Mouse (Mus musculus): Measurements from ENCODE around the gene Ppp1r1b.
"Not testable (repeated sequence)": the region's sequence is repeated elsewhere in the genome, so short reads cannot be mapped to it uniquely, and the experiment has no call there.

Ppp1r1b gene

GRCm38 (mm10) chr11:98369337-98369736, 21.1 kb downstream of the Ppp1r1b start:
- in situ Hi-C loops (cut with MboI, MseI): no loop called here

GRCm38 (mm10) chr11:98370588-98370987, 22.4 kb downstream of the Ppp1r1b start:
- in situ Hi-C loops (cut with MboI, MseI): no loop called here

DNA sequence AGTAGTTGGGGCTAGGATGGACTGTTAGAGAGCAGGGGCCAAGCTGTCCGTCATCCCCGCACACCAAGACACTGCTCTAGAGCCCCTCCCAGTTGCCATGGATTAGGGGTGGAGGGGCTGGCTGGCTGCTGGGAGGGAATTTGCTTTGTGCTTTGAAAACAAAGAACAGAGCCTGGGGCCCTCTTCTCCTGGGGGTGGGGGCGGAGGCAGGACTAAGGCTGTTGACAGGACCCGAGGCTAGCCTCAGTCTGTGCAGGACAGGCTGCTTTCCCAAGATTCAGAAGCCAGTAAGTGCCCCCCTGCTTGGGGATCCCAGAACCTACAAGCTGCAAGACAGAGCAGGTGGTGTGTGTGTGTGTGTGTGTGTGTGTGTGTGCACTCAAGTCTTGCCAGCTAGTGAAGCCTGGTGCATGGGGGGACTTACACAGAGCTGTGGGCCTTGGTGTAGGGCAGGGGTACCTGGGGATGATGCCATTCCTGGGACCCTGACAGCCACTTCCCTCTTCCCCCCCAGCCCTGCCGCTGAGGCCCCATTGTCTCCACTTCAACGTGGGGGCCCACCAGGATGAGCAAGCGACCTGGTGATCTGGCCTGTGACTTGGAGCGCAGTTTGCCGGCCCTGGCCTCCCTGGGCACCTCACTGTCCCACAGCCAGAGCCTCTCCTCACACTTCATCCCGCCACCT, 23.5 kb downstream of the Ppp1r1b start:
- in situ Hi-C loops (cut with MboI, MseI): no loop called here

DNA sequence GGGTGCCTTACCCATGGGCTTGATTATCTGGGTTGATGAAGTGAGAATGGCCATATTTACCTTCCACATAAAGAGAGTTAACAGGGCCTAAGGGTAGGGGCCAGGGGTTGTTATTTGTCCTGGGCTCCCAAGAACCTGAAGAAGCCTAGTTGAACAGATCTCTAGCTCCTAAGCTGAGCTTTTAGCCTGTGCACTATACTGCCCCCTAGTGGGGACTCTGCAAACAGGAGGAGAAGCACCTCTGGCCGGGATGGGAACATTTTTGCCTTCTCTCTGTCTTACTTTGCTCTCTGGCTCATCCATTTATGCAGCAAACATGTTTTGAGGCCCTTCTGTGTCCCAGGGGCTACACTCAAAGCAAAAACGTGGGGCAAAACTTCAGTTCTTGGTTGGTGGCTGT, 24.2 kb downstream of the Ppp1r1b start:
- in situ Hi-C loops (cut with MboI, MseI): no loop called here

DNA sequence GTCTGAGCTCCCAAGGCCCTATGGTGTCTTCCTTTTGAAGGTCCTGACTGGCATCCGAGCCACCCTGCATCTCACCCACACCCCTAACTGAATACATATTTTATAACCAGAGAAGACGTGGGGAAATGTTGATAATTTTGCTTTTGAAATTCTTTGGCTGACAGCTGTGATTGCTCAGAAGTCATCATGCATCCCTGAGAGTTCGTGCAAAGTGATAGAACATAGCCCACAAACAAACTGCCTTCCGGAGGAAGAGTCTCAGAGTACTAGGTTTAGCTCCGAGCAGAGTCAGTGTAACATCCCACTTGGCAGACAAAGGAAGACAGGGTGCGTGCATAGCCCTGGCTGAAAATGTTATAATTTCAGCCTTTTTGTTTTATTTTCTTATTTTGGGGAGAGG, 25.0 kb downstream of the Ppp1r1b start:
- in situ Hi-C loops (cut with MboI, MseI): no loop called here

GRCm38 (mm10) chr11:98374266-98374665, 26.1 kb downstream of the Ppp1r1b start:
- in situ Hi-C loops (cut with MboI, MseI): no loop called here

GRCm38 (mm10) chr11:98376756-98377155, 28.6 kb downstream of the Ppp1r1b start:
- in situ Hi-C loops (cut with MboI, MseI): no loop called here

- in situ Hi-C loops (cut with MboI, MseI): no loop called here
Observed at GRCm38 (mm10) chr11:98377787-98378186, 29.6 kb downstream of the Ppp1r1b start.

- in situ Hi-C loops (cut with MboI, MseI): no loop called here
Observed at GRCm38 (mm10) chr11:98379379-98379778, 31.2 kb downstream of the Ppp1r1b start.

- in situ Hi-C loops (cut with MboI, MseI): no loop called here
Observed at GRCm38 (mm10) chr11:98380106-98380505, 31.9 kb downstream of the Ppp1r1b start.

- in situ Hi-C loops (cut with MboI, MseI): no loop called here
Observed at GRCm38 (mm10) chr11:98381651-98382050, 33.4 kb downstream of the Ppp1r1b start.

GRCm38 (mm10) chr11:98382405-98382804, 34.2 kb downstream of the Ppp1r1b start:
- in situ Hi-C loops (cut with MboI, MseI): not testable (repeated sequence)

DNA sequence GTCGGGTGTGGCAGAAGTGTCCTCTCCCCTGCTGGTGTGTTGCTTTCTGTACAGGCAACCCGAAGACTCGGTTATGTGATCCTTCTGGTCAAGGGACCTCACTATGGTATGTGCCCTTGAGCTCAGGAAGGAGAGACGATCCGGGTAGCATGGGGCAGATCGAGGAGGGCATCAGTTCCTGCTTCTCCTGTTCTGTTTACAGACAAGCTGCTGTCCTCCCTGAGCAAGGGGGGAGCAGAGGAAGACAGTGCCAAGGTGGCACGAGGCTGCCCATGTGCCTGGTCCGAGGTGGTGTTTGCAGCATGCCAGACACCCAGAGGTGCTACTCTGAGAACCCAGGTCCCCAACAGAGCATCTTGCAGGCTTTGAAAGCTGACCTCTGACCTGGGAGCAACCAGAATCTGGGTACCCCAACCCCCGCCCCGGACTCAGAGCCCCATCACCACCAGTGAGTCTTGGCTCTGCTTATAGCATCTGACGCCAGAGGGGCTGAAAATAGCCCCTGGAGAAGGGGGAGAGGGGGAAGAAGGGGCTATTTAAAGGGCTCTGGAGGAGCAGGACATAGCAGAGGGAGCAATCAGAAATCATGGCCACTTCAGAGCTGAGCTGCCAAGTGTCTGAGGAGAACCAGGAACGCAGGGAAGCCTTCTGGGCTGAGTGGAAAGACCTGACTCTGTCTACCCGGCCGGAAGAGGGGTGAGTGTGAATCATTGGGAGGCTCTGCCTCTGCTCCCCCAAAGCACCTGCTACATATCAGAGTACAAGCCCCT, 35.2 kb downstream of the Ppp1r1b start, which contains the start of gene Tcap:
Gene Tcap, plus strand, starts transcription at position 551 of the 770 bp plus-strand sequence.
- in situ Hi-C loops (cut with MboI, MseI): no loop called here

DNA sequence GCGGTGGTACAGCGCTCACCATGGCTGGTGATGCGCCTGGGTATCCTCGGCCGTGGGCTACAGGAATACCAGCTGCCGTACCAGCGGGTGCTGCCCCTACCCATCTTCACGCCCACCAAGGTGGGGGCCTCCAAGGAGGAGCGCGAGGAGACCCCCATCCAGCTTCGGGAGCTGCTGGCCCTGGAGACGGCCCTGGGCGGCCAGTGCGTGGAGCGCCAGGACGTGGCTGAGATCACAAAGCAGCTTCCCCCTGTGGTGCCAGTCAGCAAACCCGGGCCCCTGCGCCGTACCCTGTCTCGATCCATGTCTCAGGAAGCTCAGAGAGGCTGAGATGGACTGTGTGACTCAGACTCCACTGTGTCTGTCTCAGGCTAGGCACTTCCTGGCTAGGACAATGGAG, 36.0 kb downstream of the Ppp1r1b start:
- in situ Hi-C loops (cut with MboI, MseI): no loop called here

GRCm38 (mm10) chr11:98384721-98385637, 36.8 kb downstream of the Ppp1r1b start:
- in situ Hi-C loops (cut with MboI, MseI): no loop called here

DNA sequence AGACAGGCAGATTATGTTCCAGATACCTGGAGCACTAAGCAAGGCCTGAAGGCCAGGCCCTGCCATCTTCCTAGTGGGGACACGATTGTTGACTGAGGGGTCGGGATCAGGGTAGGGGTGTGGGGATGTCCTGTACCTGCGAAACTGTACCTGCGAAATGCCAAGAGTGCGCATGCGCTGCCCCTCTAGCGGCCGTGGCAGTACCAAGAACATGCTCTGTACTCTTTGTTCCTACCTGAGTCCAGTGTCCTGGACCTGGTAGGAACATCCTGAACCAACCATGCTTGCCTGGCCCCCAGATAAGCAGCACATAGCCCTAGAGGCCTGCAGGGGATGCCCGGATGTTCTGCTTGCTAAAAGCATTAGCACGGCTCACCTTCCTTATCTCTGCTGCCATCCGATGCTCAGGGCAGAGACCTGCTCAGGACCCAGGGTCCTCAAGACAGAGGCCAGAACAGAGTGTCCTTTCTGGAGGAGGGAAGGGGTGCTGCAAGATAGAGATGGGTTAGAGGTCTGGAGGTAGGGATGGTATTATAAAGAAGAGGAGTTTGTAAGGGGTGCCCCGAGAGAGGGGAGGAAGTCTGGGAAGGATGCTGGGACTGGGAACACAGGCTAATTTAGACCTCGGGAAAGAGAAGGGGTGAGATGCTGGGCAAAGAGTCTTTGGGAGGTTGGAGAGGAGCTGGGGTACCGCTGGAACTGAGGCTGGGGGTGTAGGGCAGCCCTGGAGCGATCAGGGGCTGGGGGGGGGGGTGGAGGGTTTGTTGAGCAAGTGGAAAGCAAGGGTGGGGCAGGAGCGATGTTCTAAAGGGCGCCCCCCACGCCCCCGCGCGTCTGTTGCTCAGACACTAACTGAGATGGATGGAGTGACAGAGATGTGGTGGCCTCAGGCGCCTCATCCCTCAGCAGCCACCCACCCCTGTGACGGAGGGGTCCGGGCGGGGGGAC, 37.7 kb downstream of the Ppp1r1b start, which contains the start of gene Pnmt:
Gene Pnmt, plus strand, starts transcription at position 813 of the 948 bp plus-strand sequence.
- in situ Hi-C loops (cut with MboI, MseI): no loop called here

DNA sequence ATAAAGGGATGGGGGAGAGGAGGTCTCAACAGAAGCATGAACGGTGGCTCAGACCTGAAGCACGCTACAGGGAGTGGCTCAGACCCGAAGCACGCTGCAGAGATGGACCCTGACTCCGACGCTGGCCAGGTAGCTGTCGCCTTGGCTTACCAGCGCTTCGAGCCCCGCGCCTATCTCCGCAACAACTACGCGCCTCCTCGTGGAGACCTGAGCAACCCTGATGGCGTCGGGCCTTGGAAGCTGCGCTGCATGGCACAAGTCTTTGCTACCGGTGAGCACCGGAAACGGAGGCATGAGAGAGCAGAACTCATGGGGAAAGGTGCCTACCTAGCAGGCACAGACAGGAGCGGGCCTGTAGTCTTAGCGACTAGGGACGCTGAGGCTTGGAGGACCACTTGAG, 38.4 kb downstream of the Ppp1r1b start:
- in situ Hi-C loops (cut with MboI, MseI): no loop called here

DNA sequence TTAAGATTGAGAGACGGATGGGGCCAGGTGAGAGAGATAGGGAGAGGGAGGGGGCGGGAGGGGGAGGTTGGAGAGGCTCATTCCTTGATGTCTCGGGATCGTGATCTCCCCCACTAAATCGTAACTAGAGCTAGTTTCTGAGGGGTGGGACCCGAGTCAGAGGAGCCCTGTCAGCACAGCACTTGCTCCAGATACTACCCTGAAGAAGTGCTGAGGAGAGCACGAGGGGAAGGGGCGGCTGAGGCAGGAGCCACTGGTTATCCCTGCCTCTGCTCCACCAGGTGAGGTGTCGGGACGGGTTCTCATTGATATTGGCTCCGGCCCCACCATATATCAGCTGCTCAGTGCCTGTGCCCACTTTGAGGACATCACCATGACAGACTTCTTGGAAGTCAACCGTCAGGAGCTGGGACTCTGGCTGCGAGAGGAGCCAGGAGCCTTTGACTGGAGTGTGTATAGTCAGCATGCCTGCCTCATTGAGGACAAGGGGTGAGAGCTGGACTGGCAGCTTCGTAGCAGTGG, 38.9 kb downstream of the Ppp1r1b start:
- in situ Hi-C loops (cut with MboI, MseI): no loop called here

DNA sequence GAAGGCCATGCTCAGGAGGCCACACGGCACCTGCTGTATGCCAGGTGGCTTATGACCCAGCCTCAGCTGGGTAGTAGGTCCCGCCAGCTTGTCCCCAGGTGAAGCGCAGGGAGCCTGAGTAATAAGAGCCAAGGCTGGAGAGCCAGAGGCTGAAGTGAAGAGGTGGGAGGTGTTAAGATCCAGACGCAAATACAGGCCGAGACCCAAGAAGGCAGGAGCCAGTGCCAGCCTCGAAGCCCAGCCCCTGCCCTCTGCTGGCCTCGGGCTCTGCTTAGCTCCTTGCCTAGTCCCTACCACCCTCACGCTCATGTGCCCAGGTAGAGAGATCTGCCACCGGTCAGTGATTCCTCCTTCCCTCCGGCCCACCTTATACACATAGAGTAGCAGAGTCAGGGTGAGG, 40.1 kb downstream of the Ppp1r1b start:
- in situ Hi-C loops (cut with MboI, MseI): no loop called here

GRCm38 (mm10) chr11:98389221-98389780, 41.1 kb downstream of the Ppp1r1b start:
- in situ Hi-C loops (cut with MboI, MseI): no loop called here
